Mouse (Mus musculus) spleen, adult 2 months (tissue): ENCODE data around the gene Cyfip1.

Experiments used
- CTCF ChIP-seq: fragments of 200-500 bp; IDR thresholded peaks from 2 replicates; pipeline ENCODE4 v1.5.1; 2011; ENCODE audit warnings: mild to moderate bottlenecking, inconsistent platforms; ENCODE audit not compliant: insufficient read depth, insufficient read length, insufficient replicate concordance; ENCODE audit errors: extremely low read depth
- POLR2A ChIP-seq: fragments of 200-500 bp; IDR thresholded peaks from 2 replicates; pipeline ENCODE4 v1.6.1; 2011; ENCODE audit warnings: low read depth, low read length, inconsistent platforms

GRCm38 (mm10) chr7:55799981-55800380 lies 41.6 kb upstream of the Cyfip1 start:
- TF ChIP-seq POLR2A = no peak
- TF ChIP-seq CTCF = no peak
